Mouse (Mus musculus): ENCODE results near the gene Acp4.

- TF ChIP-seq POLR2A (IDR thresholded peaks at IDR 0.05; ENCODE audit: low read depth, low read length): peak; percentile 12; the same call in 1 of the 2 replicates
- no peak for TF ChIP-seq CTCF (IDR thresholded peaks at IDR 0.05; ENCODE audit: borderline replicate concordance, insufficient read depth, low read length)
Measured at GRCm38 (mm10) chr7:44303346-44304340, 46.5 kb upstream of the Acp4 start.
